Comparison of ENCODE assay signal across 15 mouse cellular contexts in genomic region chr17:49764963-49765362, GRCm38 (mm10).
"Had no signal": no experiment of that assay in that cellular context is flagged by ENCODE, and none has a peak within 500 bp of the region (broad histone marks: within the 10 kb centered on the region; RNA-seq: fewer than 3 reads in every experiment).

No protein-coding gene starts in this region.

- H3K36me3 ChIP-seq: intestine, embryonic 15.5 days; kidney, embryonic 15.5 days; liver, embryonic 13.5 days had no signal

- DNase-seq: kidney, adult 11 months; kidney, adult 8-10 months; kidney, postnatal 10 days; kidney, postnatal 36 days; layer of hippocampus, postnatal 36 days; liver, embryonic 13.5 days; lung, postnatal 10 days; lung, postnatal 4 days; midbrain, embryonic 14.5 days; thymus, adult 18-20 months; thymus, postnatal 36 days had no signal

- H3K4me1 ChIP-seq: intestine, embryonic 15.5 days; liver, embryonic 13.5 days had no signal

- H3K4me2 ChIP-seq: intestine, embryonic 15.5 days; kidney, embryonic 15.5 days; liver, embryonic 13.5 days; midbrain, embryonic 11.5 days had no signal

- H3K27ac ChIP-seq: intestine, embryonic 15.5 days; kidney, embryonic 15.5 days; left cerebral cortex, adult 2 months; liver, embryonic 13.5 days had no signal

- ATAC-seq: intestine, embryonic 15.5 days had no signal

- H3K9ac ChIP-seq: intestine, embryonic 15.5 days; kidney, embryonic 15.5 days; liver, embryonic 13.5 days had no signal

- H3K27me3 ChIP-seq: intestine, embryonic 15.5 days; kidney, embryonic 15.5 days; liver, embryonic 13.5 days had no signal

- H3K4me3 ChIP-seq: intestine, embryonic 15.5 days; kidney, embryonic 15.5 days; left cerebral cortex, adult 2 months; liver, embryonic 13.5 days had no signal

- H3K9me3 ChIP-seq: intestine, embryonic 15.5 days; kidney, embryonic 15.5 days; liver, embryonic 13.5 days had no signal
